Comparison of ENCODE assay signal across 11 mouse cellular contexts in the genomic region with DNA sequence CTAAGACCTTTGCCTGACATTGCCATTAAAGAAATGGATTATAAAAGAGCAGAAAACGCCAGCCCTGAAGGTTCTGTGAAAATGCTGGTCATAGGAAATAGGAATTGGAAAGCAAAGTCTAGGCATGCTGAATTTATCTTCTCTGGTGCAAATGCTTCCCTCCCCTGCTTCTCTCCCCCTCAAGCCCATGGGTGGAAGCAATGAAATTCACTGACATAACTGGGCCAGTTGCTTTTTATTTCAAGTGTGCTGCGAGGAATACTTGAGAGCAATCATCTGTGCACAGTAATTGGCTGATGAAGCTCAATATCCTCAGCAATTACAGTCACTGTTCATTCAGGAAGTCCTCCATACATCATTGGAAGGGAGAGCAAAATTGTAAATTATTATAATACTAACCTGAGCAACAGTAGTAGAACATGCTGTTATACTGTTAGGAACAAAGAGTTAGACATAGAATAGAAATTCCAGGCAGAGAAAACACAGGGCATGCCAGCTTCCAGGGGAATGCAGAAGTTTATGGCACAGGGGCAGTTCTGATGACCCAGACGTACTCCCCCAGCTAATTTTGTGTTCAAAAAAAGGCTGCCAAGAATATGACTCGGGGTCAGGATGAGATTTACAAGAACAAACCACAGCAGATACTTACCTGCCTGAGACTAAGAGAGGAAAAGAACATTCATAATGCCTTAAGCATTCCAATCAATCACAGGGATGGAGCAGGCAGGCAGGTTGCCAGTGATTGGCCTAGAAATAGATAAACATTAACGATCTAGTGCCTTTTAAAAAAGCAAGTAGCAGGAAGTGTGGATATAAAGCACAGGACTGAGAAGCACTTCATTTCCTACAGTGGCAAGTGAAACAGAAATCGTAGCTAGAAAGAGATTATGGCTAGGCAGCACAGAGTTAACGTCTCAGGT.
A peak's percentile ranks its signal among the peaks of the same experiment; 100 is the strongest.
DNase-seq lines count a peak whose midpoint lies in the region; ATAC-seq and TF ChIP-seq lines count a peak whose summit lies in the region.
"Had no signal": no experiment of that assay in that cellular context is flagged by ENCODE, and none has a peak within 500 bp of the region (broad histone marks: within the 10 kb centered on the region; RNA-seq: fewer than 3 reads in every experiment).

No protein-coding gene starts in this region.

- TF ChIP-seq EP300 in lung, postnatal 0 days (IDR thresholded peaks at IDR 0.05), result no peak

- H3K36me3 ChIP-seq in embryonic facial prominence, embryonic 11.5 days (replicated peaks; ENCODE audit: control insufficient read depth, insufficient read depth, low read depth, low read length), result no peaks in the 10 kb centered on the region
- H3K36me3 ChIP-seq in embryonic facial prominence, embryonic 10.5 days (replicated peaks), result no peaks in the 10 kb centered on the region
- no peaks in the 10 kb centered on the region for H3K36me3 ChIP-seq in hindbrain, embryonic 15.5 days
- no peaks in the 10 kb centered on the region for H3K36me3 ChIP-seq in hindbrain, embryonic 11.5 days (ENCODE audit: control insufficient read depth, insufficient read depth, low read length)
- H3K36me3 ChIP-seq in limb, embryonic 10.5 days, result no peaks in the 10 kb centered on the region
- no peaks in the 10 kb centered on the region for H3K36me3 ChIP-seq in lung, postnatal 0 days (ENCODE audit: insufficient read depth, low read length)
- H3K36me3 ChIP-seq: liver, embryonic 12.5 days had no signal

- ATAC-seq in embryonic facial prominence, embryonic 11.5 days (replicated peaks; ENCODE audit: insufficient number of reproducible peaks, low FRiP score, low TSS enrichment, low read depth), result no peak
- peak; percentile 74 for ATAC-seq in hindbrain, embryonic 15.5 days (ENCODE audit: low FRiP score, low read depth)
- no peak for ATAC-seq in hindbrain, embryonic 11.5 days (ENCODE audit: low FRiP score)
- ATAC-seq in lung, postnatal 0 days, result no peak
- ATAC-seq: intestine, embryonic 16.5 days; liver, embryonic 12.5 days had no signal

- no peak overlapping the region for H3K27ac ChIP-seq in embryonic facial prominence, embryonic 11.5 days (replicated peaks; ENCODE audit: low read depth, low read length)
- no peak overlapping the region for H3K27ac ChIP-seq in embryonic facial prominence, embryonic 10.5 days (replicated peaks)
- peak overlapping the region; percentile 53 for H3K27ac ChIP-seq in hindbrain, embryonic 15.5 days (replicated peaks)
- no peak overlapping the region for H3K27ac ChIP-seq in hindbrain, embryonic 11.5 days (ENCODE audit: low read depth, low read length)
- 0 out of 2 replicates have a peak overlapping the region, but pooled peaks have one; percentile 25 for H3K27ac ChIP-seq in limb, embryonic 10.5 days
- no peak overlapping the region for H3K27ac ChIP-seq in lung, postnatal 0 days (ENCODE audit: low read length)
- H3K27ac ChIP-seq: liver, embryonic 12.5 days had no signal

- H3K27me3 ChIP-seq in embryonic facial prominence, embryonic 11.5 days (ENCODE audit: control insufficient read depth, insufficient read depth, low read length), result no peaks in the 10 kb centered on the region
- no peaks in the 10 kb centered on the region for H3K27me3 ChIP-seq in embryonic facial prominence, embryonic 10.5 days (replicated peaks; ENCODE audit: low read depth, poor library complexity, severe bottlenecking)
- H3K27me3 ChIP-seq in hindbrain, embryonic 15.5 days, result no peaks in the 10 kb centered on the region
- H3K27me3 ChIP-seq in hindbrain, embryonic 11.5 days (ENCODE audit: control insufficient read depth, insufficient read depth, low read length), result no peaks in the 10 kb centered on the region
- H3K27me3 ChIP-seq in limb, embryonic 10.5 days (ENCODE audit: low read depth, poor library complexity, severe bottlenecking), result no peaks in the 10 kb centered on the region
- H3K27me3 ChIP-seq in lung, postnatal 0 days (replicated peaks; ENCODE audit: insufficient read depth, low read length), result no peaks in the 10 kb centered on the region
- H3K27me3 ChIP-seq: liver, embryonic 12.5 days had no signal

- H3K9ac ChIP-seq in embryonic facial prominence, embryonic 11.5 days (replicated peaks; ENCODE audit: low read length), result no peak overlapping the region
- no peak overlapping the region for H3K9ac ChIP-seq in hindbrain, embryonic 15.5 days
- H3K9ac ChIP-seq in hindbrain, embryonic 11.5 days (ENCODE audit: low read depth, low read length), result no peak overlapping the region
- H3K9ac ChIP-seq in lung, postnatal 0 days (replicated peaks; ENCODE audit: low read depth), result no peak overlapping the region
- H3K9ac ChIP-seq: liver, embryonic 12.5 days had no signal

- H3K4me3 ChIP-seq in embryonic facial prominence, embryonic 11.5 days (ENCODE audit: low read depth, low read length), result no peak overlapping the region
- no peak overlapping the region for H3K4me3 ChIP-seq in embryonic facial prominence, embryonic 10.5 days
- no peak overlapping the region for H3K4me3 ChIP-seq in hindbrain, embryonic 15.5 days
- no peak overlapping the region for H3K4me3 ChIP-seq in hindbrain, embryonic 11.5 days (ENCODE audit: low read depth, low read length)
- H3K4me3 ChIP-seq in limb, embryonic 10.5 days, result no peak overlapping the region
- no peak overlapping the region for H3K4me3 ChIP-seq in lung, postnatal 0 days (ENCODE audit: low read depth, low read length)
- H3K4me3 ChIP-seq: liver, embryonic 12.5 days had no signal

- no peak for TF ChIP-seq CTCF in lung, postnatal 0 days (IDR thresholded peaks at IDR 0.05)

- peak; percentile 9 for DNase-seq in embryonic facial prominence, embryonic 11.5 days (ENCODE audit: low spot score)
- no peak for DNase-seq in embryonic facial prominence, embryonic 10.5 days (ENCODE audit: low spot score)
- DNase-seq in hindbrain, embryonic 11.5 days (ENCODE audit: low spot score), result no peak
- DNase-seq in kidney, adult 18-20 months, result peak; percentile 44
- no peak for DNase-seq in limb, embryonic 10.5 days (ENCODE audit: low spot score)
- no peak for DNase-seq in gastrocnemius, postnatal 25 days
- DNase-seq in lung, postnatal 0 days (ENCODE audit: low spot score), result no peak
- DNase-seq: cerebellum, adult 9-10 months had no signal

- 59% methylated on average over 7 of the region's 7 CpGs for WGBS in embryonic facial prominence, embryonic 11.5 days
- WGBS in embryonic facial prominence, embryonic 10.5 days, result 72% methylated on average over 7 of the region's 7 CpGs
- WGBS in hindbrain, embryonic 15.5 days, result 51% methylated on average over 7 of the region's 7 CpGs
- WGBS in hindbrain, embryonic 11.5 days, result 73% methylated on average over 7 of the region's 7 CpGs
- 52% methylated on average over 7 of the region's 7 CpGs for WGBS in limb, embryonic 10.5 days
- WGBS in lung, postnatal 0 days, result 27% methylated on average over 7 of the region's 7 CpGs

- no peaks in the 10 kb centered on the region for H3K9me3 ChIP-seq in embryonic facial prominence, embryonic 11.5 days (replicated peaks; ENCODE audit: control insufficient read depth, low read length)
- no peaks in the 10 kb centered on the region for H3K9me3 ChIP-seq in embryonic facial prominence, embryonic 10.5 days
- H3K9me3 ChIP-seq in hindbrain, embryonic 15.5 days, result no peaks in the 10 kb centered on the region
- no peaks in the 10 kb centered on the region for H3K9me3 ChIP-seq in hindbrain, embryonic 11.5 days (ENCODE audit: control insufficient read depth, low read length)
- no peaks in the 10 kb centered on the region for H3K9me3 ChIP-seq in limb, embryonic 10.5 days (replicated peaks)
- no peaks in the 10 kb centered on the region for H3K9me3 ChIP-seq in lung, postnatal 0 days (ENCODE audit: low read length)
- H3K9me3 ChIP-seq: liver, embryonic 12.5 days had no signal

- H3K4me2 ChIP-seq in embryonic facial prominence, embryonic 11.5 days (ENCODE audit: low read depth, low read length), result no peak overlapping the region
- no peak overlapping the region for H3K4me2 ChIP-seq in hindbrain, embryonic 15.5 days
- H3K4me2 ChIP-seq in hindbrain, embryonic 11.5 days (replicated peaks; ENCODE audit: low read depth, low read length), result no peak overlapping the region
- no peak overlapping the region for H3K4me2 ChIP-seq in lung, postnatal 0 days (replicated peaks; ENCODE audit: low read depth, low read length)
- H3K4me2 ChIP-seq: liver, embryonic 12.5 days had no signal

- no peaks in the 10 kb centered on the region for H3K4me1 ChIP-seq in embryonic facial prominence, embryonic 11.5 days (ENCODE audit: control insufficient read depth, insufficient read depth, low read length)
- H3K4me1 ChIP-seq in embryonic facial prominence, embryonic 10.5 days, result peaks cover 15% of the 10 kb centered on the region
- H3K4me1 ChIP-seq in hindbrain, embryonic 15.5 days (replicated peaks), result peaks cover 13% of the 10 kb centered on the region
- no peaks in the 10 kb centered on the region for H3K4me1 ChIP-seq in hindbrain, embryonic 11.5 days (replicated peaks; ENCODE audit: control insufficient read depth, insufficient read depth, low read length)
- H3K4me1 ChIP-seq in limb, embryonic 10.5 days, result peaks cover 49% of the 10 kb centered on the region
- no peaks in the 10 kb centered on the region for H3K4me1 ChIP-seq in lung, postnatal 0 days (ENCODE audit: insufficient read depth, low read depth, low read length)
- H3K4me1 ChIP-seq: liver, embryonic 12.5 days had no signal

Comparison
In these comparisons a context has a peak if more than half of its experiments do, and no peak if none do; other contexts are left out.
1. DNase-seq: peak in embryonic facial prominence, embryonic 11.5 days (single experiment) and kidney, adult 18-20 months (single experiment); none in embryonic facial prominence, embryonic 10.5 days (single experiment), hindbrain, embryonic 11.5 days (single experiment), limb, embryonic 10.5 days (single experiment), gastrocnemius, postnatal 25 days (single experiment) and lung, postnatal 0 days (single experiment).
2. H3K27ac ChIP-seq: peak in hindbrain, embryonic 15.5 days (single experiment) and limb, embryonic 10.5 days (single experiment); none in embryonic facial prominence, embryonic 11.5 days (single experiment), embryonic facial prominence, embryonic 10.5 days (single experiment), hindbrain, embryonic 11.5 days (single experiment) and lung, postnatal 0 days (single experiment).